Mouse (Mus musculus) heart, postnatal 0 days (tissue): Measurements from ENCODE around the gene Gm45716. TPM values are rescaled to one million over a fixed set of nuclear protein-coding genes. Genes with fewer than 3 reads are reported as not detected.
A peak's percentile ranks its signal among the peaks of the same experiment; 100 is the strongest.

ENCODE experiments used
- ATAC-seq: fragments of 200-750 bp; cut with Nextera tagmentation; 2 replicates; pipeline ENCODE4 v1.8.0; 2017; ENCODE audit warnings: low read depth, moderate number of reproducible peaks, moderate library complexity; ENCODE audit not compliant: insufficient read depth
- DNase-seq: peaks from one replicate; pipeline ENCODE4 v3.0.0-alpha.2; 2016; ENCODE audit warnings: low spot score
- H3K27ac ChIP-seq: fragments of 300-500 bp; sonication (generic); 2 replicates; pipeline ENCODE4 v1.5.1; 2014; ENCODE audit warnings: low read depth, mild to moderate bottlenecking
- H3K27me3 ChIP-seq: fragments of 300-500 bp; sonication (generic); 2 replicates; pipeline ENCODE4 v1.6.1; 2014; ENCODE audit warnings: low read length, mixed read lengths; ENCODE audit not compliant: control insufficient read depth, insufficient read depth
- H3K36me3 ChIP-seq: fragments of 300-500 bp; sonication (generic); replicated peaks from 2 replicates; pipeline ENCODE4 v1.6.1; 2014; ENCODE audit warnings: low read length, mixed read lengths; ENCODE audit not compliant: control insufficient read depth, insufficient read depth
- H3K4me1 ChIP-seq: fragments of 300-500 bp; sonication (generic); 2 replicates; pipeline ENCODE4 v1.6.1; 2014; ENCODE audit warnings: antibody characterized with exemption; ENCODE audit not compliant: control insufficient read depth, insufficient read depth
- H3K4me2 ChIP-seq: fragments of 300-500 bp; sonication (generic); 2 replicates; pipeline ENCODE4 v1.6.1; 2014; ENCODE audit warnings: low read depth, mild to moderate bottlenecking, low read length, moderate library complexity
- H3K4me3 ChIP-seq: fragments of 300-500 bp; sonication (generic); 2 replicates; pipeline ENCODE4 v1.5.1; 2014; ENCODE audit warnings: low read depth, low read length
- H3K9ac ChIP-seq: fragments of 300-500 bp; sonication (generic); replicated peaks from 2 replicates; pipeline ENCODE4 v1.6.1; 2014; ENCODE audit warnings: low read depth, low read length, mixed read lengths
- H3K9me3 ChIP-seq: fragments of 300-500 bp; sonication (generic); replicated peaks from 2 replicates; pipeline ENCODE4 v1.6.1; 2016; ENCODE audit warnings: low read length; ENCODE audit not compliant: control insufficient read depth
- CTCF ChIP-seq: IDR thresholded peaks from 2 replicates; pipeline ENCODE4 v1.5.1; 2016; ENCODE audit warnings: antibody characterized with exemption, control low read depth, low read depth
- EP300 ChIP-seq: IDR thresholded peaks from 2 replicates; pipeline ENCODE4 v1.6.1; 2016; ENCODE audit warnings: antibody characterized with exemption, low read depth
- WGBS: fragments of 180-500 bp; shearing (Covaris S2); extraction: QIAGEN DNeasy Blood & Tissue Kit; methylation state at CpG from one replicate; pipeline ENCODE4 v1.1.7; 2014; 5-methylcytosine and 5-hydroxymethylcytosine counted together
- polyA plus RNA-seq: library from polyadenylated mRNA; unstranded; fragments of >200 nt; fragmentation: Nextera tagmentation; extraction: Ambion mirVana; gene quantifications from 2 replicates; pipeline ENCODE4 v1.2.1, GENCODE M21; 2015
- total RNA-seq: library from RNA; depleted of rRNA; stranded (reverse); fragments of >200 nt; gene quantifications from 2 replicates; pipeline ENCODE4 v1.2.3, GENCODE M21; 2014; ENCODE audit warnings: low replicate concordance

Gm45716 gene
- total and polyA plus RNA-seq, 2 experiments from 2014 or later: 30.5 to 133 TPM

DNA sequence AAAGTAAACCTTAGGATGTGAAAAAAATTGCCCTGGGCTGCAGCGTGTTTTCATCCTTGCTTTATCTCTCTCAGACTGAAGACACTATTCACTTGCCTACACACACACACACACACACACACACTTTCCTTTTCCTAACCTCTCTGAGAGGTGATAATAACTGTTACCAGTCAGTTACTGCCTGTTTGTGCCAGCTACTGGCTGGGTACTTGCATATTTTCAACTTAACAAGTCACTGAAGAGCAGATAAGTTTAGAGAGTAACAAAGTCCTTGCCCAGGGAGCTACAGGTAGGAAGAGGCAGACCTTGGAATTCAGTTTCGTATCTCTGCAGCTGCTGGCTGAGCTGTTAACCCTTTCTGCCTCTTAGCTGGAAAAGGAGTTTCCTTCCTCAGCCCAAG lies 64.4 kb downstream of the Gm45716 start:
- WGBS: 13% methylated on average over 2 of the region's 2 CpGs
- Histone ChIP-seq H3K4me1 (peaks cover 51% of the 10 kb centered on the region), H3K4me3 (peak overlapping the region; percentile 70), H3K4me2 (peak overlapping the region; percentile 70), H3K36me3 (peaks cover 3% of the 10 kb centered on the region; the same call in 1 of the 2 replicates), H3K27me3 (no peaks in the 10 kb centered on the region), H3K27ac (peak overlapping the region; percentile 86), H3K9ac (peak overlapping the region; percentile 81; the same call in 1 of the 2 replicates), H3K9me3 (no peaks in the 10 kb centered on the region)
- ATAC-seq: no peak
- no peak for TF ChIP-seq EP300
- no peak for TF ChIP-seq CTCF
- peak; percentile 55 for DNase-seq

DNA sequence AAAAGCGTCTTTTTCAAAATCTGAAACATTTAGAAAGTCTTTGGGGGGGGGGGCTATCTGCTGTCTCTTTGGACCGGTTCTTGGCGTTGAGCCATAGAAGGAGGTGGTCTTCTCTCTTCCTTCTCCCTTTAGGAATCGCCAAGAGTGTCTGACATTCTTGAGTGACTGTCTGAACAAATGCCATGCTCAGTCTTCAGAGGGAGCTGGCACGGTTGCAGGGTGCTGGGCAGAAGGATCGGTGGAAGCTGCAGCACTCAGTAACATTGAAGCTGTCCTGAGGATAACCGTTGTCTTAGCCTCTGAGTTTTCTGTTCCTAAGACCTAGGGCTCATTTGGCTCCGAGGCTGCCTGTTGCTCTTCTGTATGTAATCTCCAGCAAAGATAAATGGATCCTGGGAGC lies 64.9 kb downstream of the Gm45716 start:
- DNase-seq: no peak
- no peaks in the 10 kb centered on the region for H3K9me3 ChIP-seq
- peak overlapping the region; percentile 86 for H3K27ac ChIP-seq
- TF ChIP-seq CTCF: no peak
- TF ChIP-seq EP300: no peak
- peaks cover 54% of the 10 kb centered on the region for H3K4me1 ChIP-seq
- peak overlapping the region; percentile 70 for H3K4me3 ChIP-seq
- peak overlapping the region; percentile 70 for H3K4me2 ChIP-seq
- ATAC-seq: no peak
- peaks cover 5% of the 10 kb centered on the region; the same call in 1 of the 2 replicates for H3K36me3 ChIP-seq
- H3K27me3 ChIP-seq: no peaks in the 10 kb centered on the region
- peak overlapping the region; percentile 81; the same call in 1 of the 2 replicates for H3K9ac ChIP-seq
- WGBS: 20% methylated on average over 8 of the region's 8 CpGs

DNA sequence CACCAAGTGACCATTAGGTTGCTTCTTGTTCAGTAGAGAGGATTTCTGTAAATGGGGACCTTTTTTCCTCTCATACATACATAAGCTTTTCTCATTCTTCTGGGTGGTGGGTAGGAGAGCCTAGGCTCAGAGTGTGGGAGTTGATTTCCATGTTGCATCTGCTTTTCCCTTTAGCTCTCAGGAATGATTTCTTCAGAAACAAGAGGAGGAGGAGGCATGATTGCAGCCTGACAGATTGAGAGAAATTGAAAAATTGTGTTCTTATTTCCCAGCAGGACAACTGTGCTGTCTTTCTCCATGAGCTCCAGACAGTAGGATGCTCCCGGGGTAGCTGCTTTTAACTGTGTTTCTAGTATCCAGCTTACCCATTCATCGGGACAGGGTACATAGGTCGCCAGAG lies 67.1 kb downstream of the Gm45716 start:
- Histone ChIP-seq H3K36me3 (peaks cover 21% of the 10 kb centered on the region), H3K9me3 (no peaks in the 10 kb centered on the region), H3K27me3 (no peaks in the 10 kb centered on the region), H3K9ac (no peak overlapping the region), H3K27ac (peak overlapping the region; percentile 98), H3K4me1 (peaks cover 60% of the 10 kb centered on the region), H3K4me2 (no peak overlapping the region), H3K4me3 (no peak overlapping the region)
- DNase-seq: no peak
- no peak for ATAC-seq
- TF ChIP-seq EP300 (no peak), CTCF (no peak)
- WGBS: 80% methylated on average over 3 of the region's 3 CpGs

GRCm38 (mm10) chr11:90255687-90256086 lies 68.2 kb downstream of the Gm45716 start:
- no peak overlapping the region for H3K4me3 ChIP-seq
- DNase-seq: peak; percentile 93
- ATAC-seq: peak; percentile 95
- H3K4me1 ChIP-seq: peaks cover 60% of the 10 kb centered on the region
- H3K27ac ChIP-seq: peak overlapping the region; percentile 98
- peaks cover 32% of the 10 kb centered on the region for H3K36me3 ChIP-seq
- 27% methylated on average over 6 of the region's 6 CpGs for WGBS
- TF ChIP-seq CTCF: no peak
- peak; percentile 90 for TF ChIP-seq EP300
- H3K27me3 ChIP-seq: no peaks in the 10 kb centered on the region
- H3K9ac ChIP-seq: no peak overlapping the region; the same call in 1 of the 2 replicates
- H3K9me3 ChIP-seq: no peaks in the 10 kb centered on the region
- H3K4me2 ChIP-seq: peak overlapping the region; percentile 40

- Histone ChIP-seq H3K4me2 (no peak overlapping the region), H3K9ac (0 out of 2 replicates have a peak overlapping the region, but pooled peaks have one; percentile 8), H3K27me3 (no peaks in the 10 kb centered on the region), H3K36me3 (peaks cover 45% of the 10 kb centered on the region), H3K9me3 (no peaks in the 10 kb centered on the region), H3K27ac (peak overlapping the region; percentile 98), H3K4me3 (no peak overlapping the region), H3K4me1 (peaks cover 58% of the 10 kb centered on the region)
- no peak for ATAC-seq
- DNase-seq: no peak
- WGBS: 66% methylated on average over 16 of the region's 16 CpGs
- no peak for TF ChIP-seq CTCF
- TF ChIP-seq EP300: no peak
Observed at GRCm38 (mm10) chr11:90256833-90257525, 69.5 kb downstream of the Gm45716 start.
